Mouse (Mus musculus) spleen, postnatal 14 days (tissue): ENCODE measurements around the gene Dusp6.

Experiments used
- DNase-seq, 2 experiments: peaks; one replicate each; pipeline ENCODE4 v3.0.0; 2021 to 2022; ENCODE audit warnings: low spot score in 2 of 2

Gene Dusp6

GRCm38 (mm10) chr10:99273006-99273405 is 10.0 kb downstream of the Dusp6 start:
- no peak for DNase-seq

GRCm38 (mm10) chr10:99274640-99275039 is 11.6 kb downstream of the Dusp6 start:
- DNase-seq, result no peak

GRCm38 (mm10) chr10:99279067-99279880 is 16.2 kb downstream of the Dusp6 start:
- DNase-seq, result no peak

GRCm38 (mm10) chr10:99283981-99284385 is 21.0 kb downstream of the Dusp6 start:
- no peak for DNase-seq

GRCm38 (mm10) chr10:99284918-99285317 is 21.9 kb downstream of the Dusp6 start:
- no peak for DNase-seq

GRCm38 (mm10) chr10:99285759-99286158 is 22.7 kb downstream of the Dusp6 start:
- no peak for DNase-seq

GRCm38 (mm10) chr10:99286213-99286612 is 23.2 kb downstream of the Dusp6 start:
- DNase-seq, result no peak

GRCm38 (mm10) chr10:99286787-99287186 is 23.8 kb downstream of the Dusp6 start:
- no peak for DNase-seq

- no peak for DNase-seq
Measured at GRCm38 (mm10) chr10:99287206-99287605, 24.2 kb downstream of the Dusp6 start.

- DNase-seq, result no peak
Measured at GRCm38 (mm10) chr10:99289176-99289575, 26.1 kb downstream of the Dusp6 start.

- no peak for DNase-seq
Measured at GRCm38 (mm10) chr10:99293111-99293640, 30.1 kb downstream of the Dusp6 start.

- DNase-seq, result no peak
Measured at GRCm38 (mm10) chr10:99297721-99298120, 34.7 kb downstream of the Dusp6 start.

GRCm38 (mm10) chr10:99298328-99299295 is 35.6 kb downstream of the Dusp6 start:
- DNase-seq, result no peak

GRCm38 (mm10) chr10:99299303-99299702 is 36.3 kb downstream of the Dusp6 start:
- DNase-seq, result no peak

- DNase-seq, result no peak
Measured at GRCm38 (mm10) chr10:99302051-99302450, 39.0 kb downstream of the Dusp6 start.

GRCm38 (mm10) chr10:99308837-99309236 is 45.8 kb downstream of the Dusp6 start:
- no peak for DNase-seq

- DNase-seq, result no peak
Measured at GRCm38 (mm10) chr10:99309617-99310016, 46.6 kb downstream of the Dusp6 start.

GRCm38 (mm10) chr10:99310204-99310603 is 47.2 kb downstream of the Dusp6 start:
- DNase-seq, result no peak

GRCm38 (mm10) chr10:99311956-99312355 is 48.9 kb downstream of the Dusp6 start:
- DNase-seq, result no peak

- DNase-seq, result no peak
Measured at GRCm38 (mm10) chr10:99314366-99314765, 51.3 kb downstream of the Dusp6 start.

GRCm38 (mm10) chr10:99317057-99317456 is 54.0 kb downstream of the Dusp6 start:
- no peak for DNase-seq
